Comparison of ENCODE assay signal across 31 mouse cellular contexts in genomic region chr3:94629876-94630275, GRCm38 (mm10). TPM values are rescaled to one million over a fixed set of nuclear protein-coding genes. Genes with fewer than 3 reads are reported as not detected.
DNase-seq lines count a peak whose midpoint lies in the region; ATAC-seq lines count a peak whose summit lies in the region.
"Had no signal": no experiment of that assay in that cellular context is flagged by ENCODE, and none has a peak within 500 bp of the region (broad histone marks: within the 10 kb centered on the region; RNA-seq: fewer than 3 reads in every experiment).

No protein-coding gene starts in this region.

- H3K9me3 ChIP-seq in forebrain, embryonic 11.5 days (ENCODE audit: control insufficient read depth, low read length), result no peaks in the 10 kb centered on the region
- H3K9me3 ChIP-seq in forebrain, embryonic 15.5 days, result no peaks in the 10 kb centered on the region
- H3K9me3 ChIP-seq: embryonic facial prominence, embryonic 13.5 days; embryonic facial prominence, embryonic 15.5 days; forebrain, embryonic 10.5 days; forebrain, embryonic 13.5 days; G1E had no signal

- no peaks in the 10 kb centered on the region for H3K4me1 ChIP-seq in forebrain, embryonic 11.5 days (replicated peaks; ENCODE audit: control insufficient read depth, insufficient read depth, low read length)
- H3K4me1 ChIP-seq in forebrain, embryonic 15.5 days, result no peaks in the 10 kb centered on the region
- H3K4me1 ChIP-seq: embryonic facial prominence, embryonic 13.5 days; embryonic facial prominence, embryonic 15.5 days; forebrain, embryonic 10.5 days; forebrain, embryonic 13.5 days had no signal

- no peak overlapping the region for H3K4me3 ChIP-seq in forebrain, embryonic 11.5 days (ENCODE audit: low read depth, low read length)
- no peak overlapping the region for H3K4me3 ChIP-seq in forebrain, embryonic 15.5 days
- H3K4me3 ChIP-seq: embryonic facial prominence, embryonic 13.5 days; embryonic facial prominence, embryonic 15.5 days; erythroblast, embryonic 14.5 days; forebrain, embryonic 10.5 days; forebrain, embryonic 13.5 days had no signal

- WGBS in forebrain, embryonic 11.5 days, result 79% methylated on average over 3 of the region's 3 CpGs
- WGBS in forebrain, embryonic 15.5 days, result 79% methylated on average over 3 of the region's 3 CpGs

- no peaks in the 10 kb centered on the region for H3K36me3 ChIP-seq in forebrain, embryonic 11.5 days (ENCODE audit: control insufficient read depth, insufficient read depth, low read length)
- H3K36me3 ChIP-seq in forebrain, embryonic 15.5 days, result no peaks in the 10 kb centered on the region
- H3K36me3 ChIP-seq: embryonic facial prominence, embryonic 13.5 days; embryonic facial prominence, embryonic 15.5 days; forebrain, embryonic 10.5 days had no signal

- no peaks in the 10 kb centered on the region for H3K27me3 ChIP-seq in forebrain, embryonic 11.5 days (ENCODE audit: control insufficient read depth, insufficient read depth, low read length)
- no peaks in the 10 kb centered on the region for H3K27me3 ChIP-seq in forebrain, embryonic 15.5 days
- H3K27me3 ChIP-seq: CH12.LX; embryonic facial prominence, embryonic 13.5 days; embryonic facial prominence, embryonic 15.5 days; forebrain, embryonic 13.5 days; Patski had no signal

- no peak overlapping the region for H3K27ac ChIP-seq in forebrain, embryonic 11.5 days (ENCODE audit: low read depth, low read length)
- H3K27ac ChIP-seq in forebrain, embryonic 15.5 days (replicated peaks), result no peak overlapping the region
- H3K27ac ChIP-seq: embryonic facial prominence, embryonic 13.5 days; embryonic facial prominence, embryonic 15.5 days; forebrain, embryonic 10.5 days; forebrain, embryonic 13.5 days had no signal

- DNase-seq in adrenal gland, adult 8-10 months, result peak; percentile 45
- DNase-seq in adrenal gland, postnatal 10 days, result no peak
- DNase-seq in forebrain, embryonic 11.5 days (ENCODE audit: low spot score), result peak; percentile 5
- peak; percentile 60 for DNase-seq in 3T3-L1 (ENCODE audit: low read depth, low spot score)
- DNase-seq in adrenal gland, postnatal 36 days, result peak; percentile 49 to 53
- no peak for DNase-seq in kidney, postnatal 25 days
- DNase-seq: B cell, adult 2 months; cerebellum, adult 11 months; cerebellum, adult 18-20 months; cerebellum, adult 8-10 months; cerebellum, adult 9-11 months; cerebellum, postnatal 14 days; cerebellum, postnatal 36 days; embryo, embryonic 11 days had no signal

- no peak for ATAC-seq in forebrain, embryonic 11.5 days (replicated peaks; ENCODE audit: low FRiP score)
- no peak for ATAC-seq in forebrain, embryonic 15.5 days (replicated peaks)
- ATAC-seq: activated CD4-positive, CD25-positive, alpha-beta regulatory T cell, adult 4 months; CD4-positive, CD25-positive, alpha-beta regulatory T cell, adult 4 months; forebrain, embryonic 13.5 days; forebrain, embryonic 16.5 days; Patski had no signal

- no peak overlapping the region for H3K4me2 ChIP-seq in forebrain, embryonic 11.5 days (ENCODE audit: low read depth, low read length, severe bottlenecking)
- no peak overlapping the region for H3K4me2 ChIP-seq in forebrain, embryonic 15.5 days (replicated peaks)
- H3K4me2 ChIP-seq: embryonic facial prominence, embryonic 13.5 days; embryonic facial prominence, embryonic 15.5 days; forebrain, embryonic 13.5 days had no signal

- H3K9ac ChIP-seq in forebrain, embryonic 11.5 days (ENCODE audit: low read length), result no peak overlapping the region
- no peak overlapping the region for H3K9ac ChIP-seq in forebrain, embryonic 15.5 days (replicated peaks)
- H3K9ac ChIP-seq: embryonic facial prominence, embryonic 13.5 days; embryonic facial prominence, embryonic 15.5 days; forebrain, embryonic 13.5 days had no signal

RNA-seq across cellular contexts. Expression of gene Gm10972, which starts 13.0 kb away (rescaled TPM):
- total RNA-seq in adrenal gland, adult 8-10 months (2022), result not detected
- total RNA-seq in adrenal gland, postnatal 10 days (2021), result not detected
- not detected in 2 replicates for polyA plus RNA-seq in forebrain, embryonic 11.5 days (2014; fragmentation: Nextera tagmentation; extraction: Ambion mirVana)
- not detected in 2 replicates for polyA plus RNA-seq in forebrain, embryonic 15.5 days (2015; fragmentation: Nextera tagmentation; extraction: Ambion mirVana)
- total RNA-seq in adrenal gland, postnatal 36 days (2021), result not detected
- total RNA-seq: adrenal gland, adult 18-20 months; CH12.LX; common myeloid progenitor, adult 5-6 weeks; G1E had no signal
- polyA plus RNA-seq: activated CD4-positive, CD25-positive, alpha-beta regulatory T cell, adult 4 months; brain, embryonic 14.5 days; CD4-positive, CD25-positive, alpha-beta regulatory T cell, adult 4 months; embryonic facial prominence, embryonic 11.5 days; embryonic facial prominence, embryonic 13.5 days; embryonic facial prominence, embryonic 15.5 days; erythroblast, embryonic 14.5 days; forebrain, embryonic 10.5 days; forebrain, embryonic 13.5 days; forebrain, embryonic 16.5 days; frontal cortex, adult 2 months; G1E; Patski had no signal

RNA-seq across cellular contexts. Expression of gene Tuft1, which starts 28.8 kb away (rescaled TPM):
- total RNA-seq in adrenal gland, adult 8-10 months (2022), result 10 to 100 TPM; 14.5 to 18.2 (median 16.9) TPM
- total RNA-seq in adrenal gland, postnatal 10 days (2021), result 1 to 10 TPM; 6.9 to 7.2 TPM
- polyA plus RNA-seq in forebrain, embryonic 11.5 days (2014; fragmentation: Nextera tagmentation; extraction: Ambion mirVana), result 3.8 and 3.9 TPM in 2 replicates
- 3.6 and 4.1 TPM in 2 replicates for polyA plus RNA-seq in forebrain, embryonic 15.5 days (2015; fragmentation: Nextera tagmentation; extraction: Ambion mirVana)
- 10 to 100 TPM; 10.5 to 11.6 TPM for total RNA-seq in adrenal gland, postnatal 36 days (2021)

RNA-seq across cellular contexts. Expression of gene Snx27, which starts 47.4 kb away (rescaled TPM):
- 10 to 100 TPM; 47.4 to 56.8 (median 54.8) TPM for total RNA-seq in adrenal gland, adult 8-10 months (2022)
- total RNA-seq in adrenal gland, postnatal 10 days (2021), result 10 to 100 TPM; 33.0 to 36.1 TPM
- 46.9 and 48.5 TPM in 2 replicates for polyA plus RNA-seq in forebrain, embryonic 11.5 days (2014; fragmentation: Nextera tagmentation; extraction: Ambion mirVana)
- polyA plus RNA-seq in forebrain, embryonic 15.5 days (2015; fragmentation: Nextera tagmentation; extraction: Ambion mirVana), result 81.1 and 86.6 TPM in 2 replicates
- 10 to 100 TPM; 44.6 to 45.2 TPM for total RNA-seq in adrenal gland, postnatal 36 days (2021)

Comparison
In these comparisons a context has a peak if more than half of its experiments do, and no peak if none do; other contexts are left out.
1. DNase-seq: peak in adrenal gland, adult 8-10 months (single experiment), forebrain, embryonic 11.5 days (single experiment), 3T3-L1 (single experiment) and adrenal gland, postnatal 36 days (2 of 2); none in adrenal gland, postnatal 10 days (single experiment) and kidney, postnatal 25 days (0 of 2).